Mouse (Mus musculus) T-helper 17 cell (primary cell): ENCODE data around the gene Polr3e.

Source experiments
- in situ Hi-C, 2 experiments: fragments of 300-600 bp; cut with MboI, MseI; formaldehyde crosslinking; loops; 1 replicate in 1 of 2; 2 replicates in 1 of 2; pipeline ENCODE4 v1.15.1; 2025; ENCODE audit warnings: high pct_unique_total_duplicates in 2 of 2

Polr3e gene

GRCm38 (mm10) chr7:120917592-120918461, at the start of gene Polr3e:
Gene Polr3e (plus strand): TSS chr7:120917744.
- in situ Hi-C loops: loop anchor here (5.0 kb wide), 2 partner anchors 81 to 246 kb away; partner anchors contain the start of gene Pdzd9 (in 1 of the 2)

DNA sequence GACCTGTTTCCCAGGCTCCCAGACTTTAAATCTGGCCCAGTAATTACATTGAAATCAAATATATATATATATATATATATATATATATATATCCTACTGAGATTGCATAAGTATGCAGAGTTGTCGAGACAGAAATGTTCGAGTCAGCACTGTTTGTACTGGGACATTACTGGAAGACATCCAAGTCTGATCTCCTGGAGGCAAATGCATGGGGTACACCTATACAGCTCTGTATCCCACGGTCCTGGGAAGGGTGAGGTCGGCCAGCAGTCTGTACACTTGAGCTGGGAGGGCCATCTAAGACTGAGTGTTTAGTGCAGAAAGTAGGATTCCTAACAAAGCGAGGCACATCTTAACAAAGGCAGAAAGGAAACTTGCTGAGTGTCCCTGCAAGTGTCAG, 47.7 kb upstream of the Polr3e start:
- in situ Hi-C loops: loop anchor here in 1 of 2 experiments (10.0 kb wide), 1 partner anchor 1685 kb away; no protein-coding TSS in a partner anchor

DNA sequence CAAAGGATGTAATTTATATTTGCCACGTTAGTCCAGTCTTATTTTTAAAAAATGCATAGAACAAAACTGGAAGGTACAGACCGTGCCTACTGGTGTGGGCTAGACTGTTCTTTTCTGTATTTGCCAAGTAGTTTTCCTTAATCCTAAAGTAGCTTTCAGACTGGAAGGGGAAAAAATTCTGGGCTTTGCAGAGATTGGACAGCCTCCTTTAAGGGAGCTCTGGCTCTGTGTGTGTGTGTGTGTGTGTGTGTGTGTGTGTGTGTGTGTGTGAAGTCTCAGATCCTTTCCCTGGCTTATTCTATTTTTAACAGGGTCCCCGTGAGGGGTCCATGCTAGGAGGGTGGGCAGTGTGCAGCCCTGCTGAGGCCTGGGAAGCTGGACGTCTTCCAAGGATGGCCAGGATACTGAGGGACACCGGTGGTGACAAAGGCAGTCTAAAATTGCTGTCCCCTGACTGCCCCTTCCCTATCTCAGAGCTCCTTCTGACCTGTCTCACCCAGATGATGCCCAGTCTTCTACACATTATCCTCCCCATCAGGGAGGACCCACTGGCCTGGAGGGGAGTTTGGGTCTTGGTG, 47.0 kb upstream of the Polr3e start:
- in situ Hi-C loops: no loop called here

DNA sequence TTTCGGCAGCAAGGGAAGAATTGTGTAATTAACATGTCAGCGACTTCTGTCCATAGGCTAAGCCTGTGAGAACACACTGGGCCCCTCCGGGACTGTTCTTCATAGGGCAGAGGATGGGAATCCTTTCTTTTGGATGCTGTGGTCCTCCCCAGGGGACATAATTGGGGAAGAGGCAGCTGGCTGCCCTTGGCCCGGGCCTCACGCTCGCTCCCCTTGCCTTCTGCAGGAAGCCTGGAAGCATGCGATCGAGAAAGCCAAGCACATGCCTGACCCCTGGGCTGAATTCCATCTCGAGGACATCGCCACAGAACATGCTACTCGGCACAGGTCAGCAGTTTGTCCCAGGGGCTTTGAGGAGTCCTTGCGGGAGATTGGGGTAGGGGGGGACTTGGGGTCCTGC, 44.5 kb upstream of the Polr3e start:
- in situ Hi-C loops: no loop called here

- in situ Hi-C loops: no loop called here
Observed at GRCm38 (mm10) chr7:120874021-120874420, 43.5 kb upstream of the Polr3e start.

DNA sequence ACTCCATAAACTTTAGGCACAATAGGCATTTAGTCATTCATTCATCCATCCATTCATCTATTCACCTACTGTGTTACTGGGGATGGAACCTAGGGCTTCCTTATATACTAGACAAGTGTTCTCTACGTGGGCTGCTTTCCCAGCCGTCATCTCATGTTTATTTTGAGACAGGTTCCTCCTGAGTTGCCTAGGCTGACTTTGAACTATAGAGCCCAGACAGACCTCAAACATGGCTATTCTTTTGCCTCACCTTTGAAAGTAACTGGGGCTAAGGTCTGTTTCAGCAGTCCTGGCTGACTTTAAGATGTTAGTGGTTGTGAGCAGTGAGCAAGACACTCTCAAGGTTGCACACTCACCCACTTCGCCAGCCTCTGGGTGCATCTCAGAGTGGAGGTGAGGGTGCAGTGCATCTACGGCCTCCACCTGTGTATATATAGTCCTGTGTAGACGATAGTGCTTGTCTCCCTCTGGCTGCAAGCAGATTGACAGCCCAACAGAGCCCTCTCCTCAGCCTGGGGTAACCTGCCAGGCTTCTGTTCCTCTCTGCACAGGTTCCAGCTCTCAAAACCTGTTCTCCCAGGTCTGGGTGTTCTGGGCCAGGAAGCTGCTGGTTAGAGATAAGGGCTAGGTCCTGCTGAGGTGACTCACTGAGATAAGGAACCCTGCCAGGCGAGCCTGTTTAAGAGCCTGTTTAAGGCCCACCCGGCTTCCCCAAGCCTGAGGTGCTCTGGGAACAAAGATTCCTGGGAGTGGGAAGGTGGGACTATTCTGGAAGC, 42.6 kb upstream of the Polr3e start:
- in situ Hi-C loops: no loop called here

- in situ Hi-C loops: no loop called here
Observed at GRCm38 (mm10) chr7:120875540-120876388, 41.8 kb upstream of the Polr3e start.

DNA sequence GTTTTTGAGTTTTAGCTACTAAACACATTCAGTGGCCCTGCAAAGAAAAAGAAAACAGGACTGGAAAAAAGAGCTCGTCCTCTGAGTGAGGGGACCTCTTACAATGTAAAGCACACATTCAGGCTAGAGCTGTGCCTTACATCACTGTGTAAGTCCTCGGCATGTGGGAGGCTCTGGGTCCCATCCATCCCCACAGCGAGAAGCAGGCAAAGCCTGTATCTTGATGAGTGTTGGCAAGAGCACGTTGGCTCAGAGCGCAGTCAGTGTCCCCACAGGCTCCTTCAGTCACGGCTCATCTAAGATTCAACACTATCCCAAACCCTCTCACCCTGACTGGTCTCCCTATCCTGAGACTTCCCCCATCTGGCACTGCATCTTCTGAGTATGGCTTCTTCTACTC, 39.3 kb upstream of the Polr3e start:
- in situ Hi-C loops: no loop called here

DNA sequence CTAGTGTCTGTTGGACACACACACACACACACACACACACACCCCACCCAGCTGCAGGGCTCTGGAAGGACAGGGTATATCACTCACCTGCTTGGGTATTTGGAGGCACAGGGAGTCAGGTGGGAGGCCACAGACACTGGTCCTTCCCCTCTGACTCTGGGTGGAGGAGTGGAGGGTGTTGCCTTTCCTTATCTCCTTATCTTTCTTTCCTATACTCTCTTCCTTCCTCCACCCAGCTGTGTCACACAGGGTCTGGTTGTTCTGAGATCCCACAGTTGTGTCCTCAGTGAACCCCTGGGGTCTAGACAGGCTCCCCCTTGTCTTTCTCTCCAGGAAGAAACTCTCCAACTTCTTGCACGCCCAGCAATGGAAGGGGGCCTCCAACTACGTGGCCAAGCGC, 37.6 kb upstream of the Polr3e start:
- in situ Hi-C loops: loop anchor here in 1 of 2 experiments (10.0 kb wide), 1 partner anchor 775 kb away; the partner anchor contains the start of gene Tmem159

GRCm38 (mm10) chr7:120880770-120881169, 36.8 kb upstream of the Polr3e start:
- in situ Hi-C loops: loop anchor here in 1 of 2 experiments (10.0 kb wide), 1 partner anchor 776 kb away; the partner anchor contains the start of gene Tmem159

- in situ Hi-C loops: loop anchor here in 1 of 2 experiments (10.0 kb wide), 1 partner anchor 777 kb away; the partner anchor contains the start of gene Tmem159
Observed at GRCm38 (mm10) chr7:120881451-120881850, 36.1 kb upstream of the Polr3e start.

- in situ Hi-C loops: loop anchor here in 1 of 2 experiments (10.0 kb wide), 1 partner anchor 778 kb away; the partner anchor contains the start of gene Tmem159
Observed at GRCm38 (mm10) chr7:120882674-120883073, 34.9 kb upstream of the Polr3e start.

DNA sequence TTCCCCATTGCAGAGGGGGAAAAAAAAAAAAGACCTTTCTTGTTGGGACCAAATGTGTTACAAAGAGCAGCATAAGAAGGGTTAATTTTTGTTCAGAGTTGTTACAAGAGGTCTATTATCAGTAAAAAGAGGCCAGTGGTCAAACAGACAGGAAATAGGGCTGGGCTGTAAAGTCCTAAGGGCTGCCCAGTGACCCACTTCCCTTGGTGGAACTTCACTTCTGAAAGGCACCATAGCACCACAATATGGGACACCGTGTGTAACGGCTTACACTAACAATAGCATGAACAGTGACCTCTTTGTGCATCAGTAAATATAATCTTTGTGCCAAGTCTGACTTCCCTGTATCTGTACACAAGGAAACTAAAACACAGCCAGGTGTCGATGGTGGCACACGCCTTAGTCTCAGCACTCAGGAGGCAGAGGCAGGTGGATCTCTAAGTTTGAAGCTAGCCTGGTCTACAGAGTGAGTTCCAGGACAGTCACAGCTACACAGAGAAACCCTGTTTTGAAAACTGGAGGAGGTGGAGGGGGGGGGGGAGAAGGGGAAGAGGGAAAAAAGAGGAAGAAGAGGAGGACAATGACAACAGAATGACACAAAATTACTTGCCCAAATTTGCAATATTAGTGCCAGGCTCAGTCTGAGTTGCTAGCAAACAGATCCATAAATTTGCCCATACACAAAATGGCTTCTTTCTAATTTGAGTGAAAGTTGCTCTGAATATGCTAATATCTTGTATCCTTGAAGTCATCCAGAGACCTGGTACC, 33.8 kb upstream of the Polr3e start:
- in situ Hi-C loops: loop anchor here in 1 of 2 experiments (10.0 kb wide), 1 partner anchor 779 kb away; the partner anchor contains the start of gene Tmem159

DNA sequence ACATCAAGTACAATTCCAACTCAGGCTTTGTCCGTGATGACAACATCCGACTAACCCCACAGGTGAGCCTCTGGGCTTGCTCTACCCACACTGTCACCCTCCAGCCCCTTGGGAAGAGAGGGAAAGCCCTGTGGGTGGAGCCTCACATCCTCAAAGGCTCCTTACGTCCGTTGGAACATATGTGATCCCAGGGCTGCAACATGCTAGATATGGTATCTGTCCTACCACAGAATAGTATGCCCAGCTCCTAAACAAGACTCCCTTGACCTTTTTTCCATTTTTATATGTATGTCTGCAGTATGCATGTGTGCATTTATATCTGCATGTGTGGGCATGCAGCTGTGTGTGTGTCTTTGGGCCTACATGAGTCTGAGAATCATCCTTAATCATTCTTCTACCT, 32.8 kb upstream of the Polr3e start:
- in situ Hi-C loops: loop anchor here in 1 of 2 experiments (10.0 kb wide), 1 partner anchor 780 kb away; the partner anchor contains the start of gene Tmem159

DNA sequence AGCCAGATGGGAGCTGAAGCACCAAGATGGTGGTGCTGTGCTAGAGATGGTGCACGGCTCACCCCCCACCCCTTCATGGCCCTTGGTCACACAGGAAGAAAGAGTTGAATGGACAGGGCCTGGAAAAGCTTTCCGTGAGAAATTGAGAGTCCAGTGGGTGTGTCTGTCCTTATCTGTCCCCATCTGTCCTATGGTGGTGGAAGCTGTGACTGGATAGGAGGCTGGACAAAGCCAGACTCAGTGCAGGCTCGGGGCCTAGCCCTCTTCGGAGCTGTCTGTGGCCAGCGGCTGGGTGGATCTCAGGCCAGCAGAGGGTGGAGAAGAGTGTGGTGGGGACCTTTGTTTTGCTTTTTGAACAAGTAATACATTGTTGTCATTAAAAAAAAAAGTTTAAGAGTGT, 24.4 kb upstream of the Polr3e start:
- in situ Hi-C loops: no loop called here

- in situ Hi-C loops: loop anchor here in 1 of 2 experiments (5.0 kb wide), 1 partner anchor 55 kb away; the partner anchor contains the start of gene Eef2k
Observed at GRCm38 (mm10) chr7:120897054-120897453, 20.5 kb upstream of the Polr3e start.

- in situ Hi-C loops: loop anchor here in 1 of 2 experiments (5.0 kb wide), 1 partner anchor 56 kb away; the partner anchor contains the start of gene Eef2k
Observed at GRCm38 (mm10) chr7:120897711-120898335, 19.7 kb upstream of the Polr3e start.

GRCm38 (mm10) chr7:120900191-120900590, 17.4 kb upstream of the Polr3e start:
- in situ Hi-C loops: no loop called here

GRCm38 (mm10) chr7:120901701-120902100, 15.8 kb upstream of the Polr3e start:
- in situ Hi-C loops: no loop called here
